Mouse (Mus musculus) cerebellum, adult 11-12 months (tissue): Measurements from ENCODE around the gene Csnk2a2.

Source experiments
- DNase-seq: peaks from one replicate; pipeline ENCODE4 v3.0.0; 2022

The Csnk2a2 gene

GRCm38 (mm10) chr8:95490006-95490405 lies at the start of gene Csnk2a2:
Csnk2a2 (minus strand) TSS chr8:95490039.
- DNase-seq, result no peak

GRCm38 (mm10) chr8:95539487-95539886 lies 49.6 kb upstream of the Csnk2a2 start:
- DNase-seq, result no peak

- DNase-seq, result peak; percentile 37
These were observed 43.9 kb upstream of the Csnk2a2 start, which contains the start of gene Ccdc113 for GRCm38 (mm10) chr8:95533584-95534387. Ccdc113 (plus strand) TSS chr8:95534085.

- DNase-seq, result no peak
These were observed 42.4 kb upstream of the Csnk2a2 start for GRCm38 (mm10) chr8:95532206-95532605.

GRCm38 (mm10) chr8:95528750-95529310 lies 39.0 kb upstream of the Csnk2a2 start:
- DNase-seq, result no peak

GRCm38 (mm10) chr8:95528194-95528593 lies 38.4 kb upstream of the Csnk2a2 start:
- no peak for DNase-seq

GRCm38 (mm10) chr8:95523991-95524390 lies 34.2 kb upstream of the Csnk2a2 start:
- DNase-seq, result no peak

- DNase-seq, result no peak
These were observed 27.1 kb upstream of the Csnk2a2 start for GRCm38 (mm10) chr8:95516928-95517327.

GRCm38 (mm10) chr8:95513219-95513618 lies 23.4 kb upstream of the Csnk2a2 start:
- DNase-seq, result no peak

GRCm38 (mm10) chr8:95512257-95512656 lies 22.4 kb upstream of the Csnk2a2 start:
- DNase-seq, result no peak

- DNase-seq, result no peak
These were observed 16.4 kb upstream of the Csnk2a2 start for GRCm38 (mm10) chr8:95506245-95506644.

- DNase-seq, result no peak
These were observed 15.8 kb upstream of the Csnk2a2 start for GRCm38 (mm10) chr8:95505606-95506005.

- DNase-seq, result no peak
These were observed 15.0 kb upstream of the Csnk2a2 start for GRCm38 (mm10) chr8:95504835-95505234.

- DNase-seq, result no peak
These were observed 12.6 kb upstream of the Csnk2a2 start for GRCm38 (mm10) chr8:95502431-95502830.

GRCm38 (mm10) chr8:95500436-95500835 lies 10.6 kb upstream of the Csnk2a2 start:
- DNase-seq, result no peak

GRCm38 (mm10) chr8:95499266-95500064 lies 9.6 kb upstream of the Csnk2a2 start:
- DNase-seq, result no peak

GRCm38 (mm10) chr8:95497821-95498220 lies 8.0 kb upstream of the Csnk2a2 start:
- no peak for DNase-seq

GRCm38 (mm10) chr8:95496420-95496819 lies 6.6 kb upstream of the Csnk2a2 start:
- no peak for DNase-seq

GRCm38 (mm10) chr8:95495444-95495843 lies 5.6 kb upstream of the Csnk2a2 start:
- no peak for DNase-seq

- no peak for DNase-seq
These were observed 2.2 kb upstream of the Csnk2a2 start for GRCm38 (mm10) chr8:95492057-95492456.

- peak; percentile 82 for DNase-seq
These were observed 1.0 kb downstream of the Csnk2a2 start for GRCm38 (mm10) chr8:95488698-95489332.

GRCm38 (mm10) chr8:95487800-95488697 lies 1.8 kb downstream of the Csnk2a2 start:
- peak; percentile 15 for DNase-seq
